Mouse (Mus musculus): ENCODE measurements around the gene Itpr2.

DNA sequence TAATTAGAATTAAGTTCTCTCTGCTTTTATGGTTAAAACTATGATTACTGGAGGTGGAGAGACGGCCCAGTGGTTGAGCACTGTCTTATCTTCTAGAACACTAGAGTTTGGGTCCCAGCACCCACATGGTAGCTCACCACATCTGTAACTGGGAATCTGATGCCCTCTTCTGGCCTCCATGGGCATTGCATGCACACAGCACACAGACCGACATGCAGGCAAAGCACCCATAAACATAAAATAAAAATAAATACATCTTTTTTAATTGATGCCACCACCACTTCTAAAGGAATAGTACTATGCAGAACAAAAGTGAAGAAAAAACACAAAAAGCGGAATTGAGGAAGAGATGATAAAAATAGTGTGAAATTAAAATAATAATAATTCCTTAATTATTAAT is 243.8 kb downstream of the Itpr2 start:
- TF ChIP-seq POLR2A (IDR thresholded peaks at IDR 0.05; ENCODE audit: low read depth, low read length): no peak
- no peak for TF ChIP-seq CTCF (IDR thresholded peaks at IDR 0.05; ENCODE audit: extremely low read depth, insufficient read depth, insufficient read length, insufficient replicate concordance)
